Mouse (Mus musculus): ENCODE data around the gene Cep350.
A peak's percentile ranks its signal among the peaks of the same experiment; 100 is the strongest.
"Not testable (repeated sequence)": the region's sequence is repeated elsewhere in the genome, so short reads cannot be mapped to it uniquely, and the experiment has no call there.

Cep350 gene

GRCm38 (mm10) chr1:155886846-155887245 is 86.2 kb downstream of the Cep350 start:
- no peak for DNase-seq (ENCODE audit: low read depth)

GRCm38 (mm10) chr1:155882646-155883231 is 90.3 kb downstream of the Cep350 start:
- DNase-seq (ENCODE audit: low read depth): not testable (repeated sequence)

GRCm38 (mm10) chr1:155879596-155879995 is 93.5 kb downstream of the Cep350 start:
- no peak for DNase-seq (ENCODE audit: low read depth)

- peak; percentile 6 for DNase-seq (ENCODE audit: low read depth)
Measured at GRCm38 (mm10) chr1:155862967-155863366, 110.1 kb downstream of the Cep350 start.

- DNase-seq (ENCODE audit: low read depth): no peak
Measured at GRCm38 (mm10) chr1:155854926-155855702, 117.9 kb downstream of the Cep350 start.

- DNase-seq (ENCODE audit: low read depth): no peak
Measured at GRCm38 (mm10) chr1:155853009-155853408, 120.0 kb downstream of the Cep350 start.

GRCm38 (mm10) chr1:155844235-155844634 is 128.8 kb downstream of the Cep350 start:
- no peak for DNase-seq (ENCODE audit: low read depth)

- no peak for DNase-seq (ENCODE audit: low read depth)
Measured at GRCm38 (mm10) chr1:155843538-155843937, 129.5 kb downstream of the Cep350 start.

GRCm38 (mm10) chr1:155835667-155836066 is 137.4 kb downstream of the Cep350 start:
- DNase-seq (ENCODE audit: low read depth): no peak

- no peak for DNase-seq (ENCODE audit: low read depth)
Measured at GRCm38 (mm10) chr1:155833610-155834009, 139.4 kb downstream of the Cep350 start.

- no peak for DNase-seq (ENCODE audit: low read depth)
Measured at GRCm38 (mm10) chr1:155831958-155832357, 141.1 kb downstream of the Cep350 start.

GRCm38 (mm10) chr1:155830861-155831260 is 142.2 kb downstream of the Cep350 start:
- DNase-seq (ENCODE audit: low read depth): no peak

GRCm38 (mm10) chr1:155827703-155828295 is 145.3 kb downstream of the Cep350 start:
- no peak for DNase-seq (ENCODE audit: low read depth)

GRCm38 (mm10) chr1:155826803-155827395 is 146.2 kb downstream of the Cep350 start:
- no peak for DNase-seq (ENCODE audit: low read depth)

GRCm38 (mm10) chr1:155825940-155826716 is 146.9 kb downstream of the Cep350 start:
- DNase-seq (ENCODE audit: low read depth): no peak

- DNase-seq (ENCODE audit: low read depth): no peak
Measured at GRCm38 (mm10) chr1:155820646-155821045, 152.4 kb downstream of the Cep350 start.

- no peak for DNase-seq (ENCODE audit: low read depth)
Measured at GRCm38 (mm10) chr1:155816167-155816566, 156.9 kb downstream of the Cep350 start.

GRCm38 (mm10) chr1:155812581-155813499 is 160.2 kb downstream of the Cep350 start, which contains the start of gene Qsox1:
TSS of gene Qsox1 (minus strand) at chr1:155812889.
- DNase-seq (ENCODE audit: low read depth): peak; percentile 95

GRCm38 (mm10) chr1:155811995-155812580 is 161.0 kb downstream of the Cep350 start:
- no peak for DNase-seq (ENCODE audit: low read depth)

- DNase-seq (ENCODE audit: low read depth): no peak
Measured at GRCm38 (mm10) chr1:155810616-155811015, 162.4 kb downstream of the Cep350 start.
